Mouse (Mus musculus) kidney, adult 2 months (tissue): ENCODE results near the gene Ccng1.

Experiments used
- CTCF ChIP-seq: fragments of 200-500 bp; conservative IDR thresholded peaks from 2 replicates; pipeline ENCODE4 v1.5.1; 2011; ENCODE audit warnings: low read depth, mild to moderate bottlenecking, control low read depth, low read length, moderate library complexity, mixed read lengths; ENCODE audit not compliant: insufficient read depth, insufficient read length
- POLR2A ChIP-seq: fragments of 200-500 bp; IDR thresholded peaks from one replicate; pipeline ENCODE4 v1.6.1; 2011; ENCODE audit warnings: low read depth, low read length, control low read depth

GRCm38 (mm10) chr11:40732997-40733338 is 22.1 kb downstream of the Ccng1 start:
- TF ChIP-seq CTCF (no peak), POLR2A (no peak)
